Mouse (Mus musculus) gastrocnemius, postnatal 10 days (tissue): ENCODE measurements at regions not wholly inside any gene's neighbourhood (a gene's known extent, or its start where the extent isn't known, plus 50 kb on each side); places are given as distances from the start of the nearest gene placed in this dataset.
A peak's percentile ranks its signal among the peaks of the same experiment; 100 is the strongest.

Experiments used
- DNase-seq: peaks from one replicate; pipeline ENCODE4 v3.0.0; 2021; ENCODE audit warnings: mixed read lengths

- no peak for DNase-seq
Observed at GRCm38 (mm10) chr10:98474581-98474980, 439.6 kb upstream of the Atp2b1 start.

GRCm38 (mm10) chr10:98485751-98486681 lies 428.2 kb upstream of the Atp2b1 start:
- peak; percentile 18 for DNase-seq

GRCm38 (mm10) chr10:98494354-98494753 lies 419.9 kb upstream of the Atp2b1 start:
- DNase-seq, result peak; percentile 38

- DNase-seq, result no peak
Observed at GRCm38 (mm10) chr10:98496254-98496653, 418.0 kb upstream of the Atp2b1 start.

GRCm38 (mm10) chr10:98500315-98500714 lies 413.9 kb upstream of the Atp2b1 start:
- no peak for DNase-seq

GRCm38 (mm10) chr10:98501566-98501965 lies 412.6 kb upstream of the Atp2b1 start:
- no peak for DNase-seq

- no peak for DNase-seq
Observed at GRCm38 (mm10) chr10:98504524-98504923, 409.7 kb upstream of the Atp2b1 start.

- DNase-seq, result no peak
Observed at GRCm38 (mm10) chr10:98508515-98509143, 405.6 kb upstream of the Atp2b1 start.

- no peak for DNase-seq
Observed at GRCm38 (mm10) chr10:98514836-98515235, 399.4 kb upstream of the Atp2b1 start.

GRCm38 (mm10) chr10:98517609-98518008 lies 396.6 kb upstream of the Atp2b1 start:
- DNase-seq, result no peak

GRCm38 (mm10) chr10:98529565-98529964 lies 384.6 kb upstream of the Atp2b1 start:
- DNase-seq, result no peak

GRCm38 (mm10) chr10:98531425-98531824 lies 382.8 kb upstream of the Atp2b1 start:
- no peak for DNase-seq

GRCm38 (mm10) chr10:98538706-98539105 lies 375.5 kb upstream of the Atp2b1 start:
- no peak for DNase-seq

- DNase-seq, result no peak
Observed at GRCm38 (mm10) chr10:98541062-98541461, 373.1 kb upstream of the Atp2b1 start.

- no peak for DNase-seq
Observed at GRCm38 (mm10) chr10:98542072-98542471, 372.1 kb upstream of the Atp2b1 start.

GRCm38 (mm10) chr10:98543253-98543997 lies 370.8 kb upstream of the Atp2b1 start:
- DNase-seq, result no peak

- no peak for DNase-seq
Observed at GRCm38 (mm10) chr10:98543998-98544349, 370.2 kb upstream of the Atp2b1 start.

GRCm38 (mm10) chr10:98554575-98554974 lies 359.6 kb upstream of the Atp2b1 start:
- DNase-seq, result no peak

GRCm38 (mm10) chr10:98557470-98558060 lies 356.6 kb upstream of the Atp2b1 start:
- no peak for DNase-seq

GRCm38 (mm10) chr10:98558560-98558959 lies 355.6 kb upstream of the Atp2b1 start:
- DNase-seq, result no peak

- DNase-seq, result no peak
Observed at GRCm38 (mm10) chr10:98562297-98562912, 351.8 kb upstream of the Atp2b1 start.
